Mouse (Mus musculus) thymus, adult 2 months (tissue): Measurements from ENCODE around the gene Btbd16.

Experiments used
- CTCF ChIP-seq: fragments of 200-500 bp; IDR thresholded peaks from 2 replicates; pipeline ENCODE4 v1.5.1; 2012; ENCODE audit warnings: mild to moderate bottlenecking, control low read depth, low read length, moderate library complexity, borderline replicate concordance; ENCODE audit not compliant: control insufficient read depth, poor library complexity, insufficient read depth; ENCODE audit errors: extremely low read depth
- POLR2A ChIP-seq: fragments of 200-500 bp; IDR thresholded peaks from 2 replicates; pipeline ENCODE4 v1.6.1; 2012; ENCODE audit warnings: mild to moderate bottlenecking, low read length, control low read depth, moderate library complexity; ENCODE audit not compliant: control insufficient read depth, poor library complexity, insufficient read depth; ENCODE audit errors: extremely low read depth

DNA sequence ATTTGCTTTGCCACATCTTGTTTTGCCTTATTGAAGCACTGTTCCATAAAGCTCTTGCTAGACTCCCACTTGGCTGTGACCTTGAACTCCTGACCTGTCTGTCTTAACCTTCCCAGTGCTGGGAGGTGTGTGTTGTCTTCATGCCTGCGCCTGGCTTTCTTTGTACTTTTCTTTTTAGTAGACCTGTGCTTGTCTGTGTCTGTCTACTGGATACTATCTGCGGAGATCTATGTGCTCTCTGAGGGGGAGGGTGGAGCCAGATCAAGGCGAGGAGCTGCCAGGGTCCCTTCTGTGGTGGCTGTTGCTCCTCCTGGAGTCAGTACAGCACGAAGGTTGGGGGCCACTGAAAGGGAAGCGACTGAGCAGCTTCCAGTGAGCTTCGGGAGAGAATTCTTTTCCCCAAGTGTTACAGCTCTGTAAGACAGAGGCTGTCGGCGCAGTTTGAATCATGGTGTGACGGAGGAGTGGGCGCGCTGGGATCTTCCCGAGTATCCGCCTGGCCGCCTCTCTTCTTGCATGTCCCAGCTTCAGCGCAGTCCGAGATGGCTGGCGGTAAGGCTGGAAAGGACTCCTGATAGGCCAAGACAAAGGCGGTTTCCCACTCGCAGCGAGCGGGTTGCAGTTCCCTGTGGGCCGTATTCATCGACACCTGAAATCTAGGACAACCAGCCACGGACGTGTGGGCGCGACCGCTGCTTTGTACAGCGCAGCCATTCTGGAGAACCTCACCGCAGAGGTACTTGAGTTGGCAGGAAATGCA is 7.3 kb upstream of the Btbd16 start:
- TF ChIP-seq CTCF (no peak), POLR2A (no peak)
